Mouse (Mus musculus) lung, postnatal 25 days (tissue): ENCODE measurements at regions not wholly inside any gene's neighbourhood (a gene's known extent, or its start where the extent isn't known, plus 50 kb on each side); places are given as distances from the start of the nearest gene placed in this dataset.

Source experiments
- DNase-seq: peaks from one replicate; pipeline ENCODE4 v3.0.0; 2022; ENCODE audit warnings: low spot score

- DNase-seq, result peak; percentile 8
These were observed 363.8 kb upstream of the Nr5a2 start for GRCm38 (mm10) chr1:137323884-137324594.

GRCm38 (mm10) chr1:137323035-137323680 lies 362.9 kb upstream of the Nr5a2 start:
- no peak for DNase-seq

GRCm38 (mm10) chr1:137302757-137303422 lies 342.6 kb upstream of the Nr5a2 start:
- DNase-seq, result no peak

GRCm38 (mm10) chr1:137297780-137298569 lies 337.7 kb upstream of the Nr5a2 start:
- no peak for DNase-seq

- DNase-seq, result no peak
These were observed 329.2 kb upstream of the Nr5a2 start for GRCm38 (mm10) chr1:137289456-137289855.

GRCm38 (mm10) chr1:137283291-137283690 lies 323.0 kb upstream of the Nr5a2 start:
- DNase-seq, result no peak

- peak; percentile 29 for DNase-seq
These were observed 322.2 kb upstream of the Nr5a2 start for GRCm38 (mm10) chr1:137282457-137282856.

GRCm38 (mm10) chr1:137280391-137281386 lies 320.4 kb upstream of the Nr5a2 start:
- DNase-seq, result peak; percentile 18

- no peak for DNase-seq
These were observed 319.7 kb upstream of the Nr5a2 start for GRCm38 (mm10) chr1:137279981-137280380.

GRCm38 (mm10) chr1:137270659-137271612 lies 310.7 kb upstream of the Nr5a2 start:
- DNase-seq, result no peak

GRCm38 (mm10) chr1:137262806-137263370 lies 302.6 kb upstream of the Nr5a2 start:
- no peak for DNase-seq

GRCm38 (mm10) chr1:137262121-137262525 lies 301.9 kb upstream of the Nr5a2 start:
- no peak for DNase-seq

GRCm38 (mm10) chr1:137256294-137256693 lies 296.0 kb upstream of the Nr5a2 start:
- DNase-seq, result no peak

GRCm38 (mm10) chr1:137255041-137255440 lies 294.8 kb upstream of the Nr5a2 start:
- no peak for DNase-seq

GRCm38 (mm10) chr1:137254634-137255033 lies 294.4 kb upstream of the Nr5a2 start:
- DNase-seq, result no peak

- DNase-seq, result no peak
These were observed 266.8 kb upstream of the Nr5a2 start for GRCm38 (mm10) chr1:137227098-137227485.

GRCm38 (mm10) chr1:137226479-137227097 lies 266.3 kb upstream of the Nr5a2 start:
- DNase-seq, result no peak

GRCm38 (mm10) chr1:137225418-137225817 lies 265.2 kb upstream of the Nr5a2 start:
- peak; percentile 10 for DNase-seq

- no peak for DNase-seq
These were observed 262.8 kb upstream of the Nr5a2 start for GRCm38 (mm10) chr1:137223052-137223451.
